Mouse (Mus musculus) MEL-GATA-1-ER (cell line): ENCODE measurements around the gene Map1b.

ENCODE experiments used
- DNase-seq: peaks from one replicate; pipeline ENCODE4 v3.0.0-alpha.2; 2012; ENCODE audit warnings: low read depth; ENCODE audit errors: extremely low read depth

The Map1b gene

GRCm38 (mm10) chr13:99447403-99448199 lies 68.7 kb downstream of the Map1b start:
- DNase-seq, result no peak

- DNase-seq, result no peak
These were observed 69.3 kb downstream of the Map1b start for GRCm38 (mm10) chr13:99447002-99447401.

DNA sequence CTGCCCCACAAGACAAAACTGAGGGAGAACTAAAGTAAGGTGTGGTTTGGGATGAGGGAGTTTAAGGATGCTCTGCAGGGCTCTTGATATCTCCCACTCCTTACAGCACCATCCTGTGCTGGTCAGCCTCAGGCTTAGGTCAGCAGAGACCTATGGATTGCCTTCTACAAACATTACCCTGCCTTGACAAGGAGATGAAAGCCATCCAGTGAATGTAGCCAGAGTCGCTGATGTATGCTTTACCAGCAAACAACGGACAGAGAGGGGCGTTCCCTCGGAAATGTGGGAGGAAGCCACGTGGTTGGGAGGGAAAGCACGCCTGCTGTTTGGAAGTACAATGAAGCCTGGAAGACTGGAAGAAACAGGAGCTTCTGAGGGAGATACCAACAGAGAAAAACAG lies 71.5 kb downstream of the Map1b start:
- no peak for DNase-seq

DNA sequence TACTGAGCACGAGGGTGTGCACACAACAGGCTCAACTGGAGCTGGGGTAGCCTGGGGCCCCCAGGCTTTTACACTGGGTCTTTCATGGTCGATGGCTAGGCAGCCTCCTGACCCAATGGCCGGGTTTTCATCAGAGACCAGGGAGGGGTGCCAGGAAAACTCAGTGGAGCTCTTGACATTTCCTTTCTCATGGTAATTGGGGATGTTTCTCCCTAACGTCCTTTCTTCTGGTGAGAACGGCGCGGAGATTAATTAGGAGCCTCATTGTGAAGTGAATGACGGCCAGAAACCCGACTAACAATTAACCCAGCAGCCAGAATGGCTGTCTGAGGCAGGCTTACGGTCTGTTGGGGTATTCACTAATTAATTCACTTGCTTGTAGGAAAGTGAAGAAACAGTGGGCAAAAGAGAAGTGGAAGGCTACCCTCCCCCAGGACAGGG lies 71.9 kb downstream of the Map1b start:
- DNase-seq, result no peak

DNA sequence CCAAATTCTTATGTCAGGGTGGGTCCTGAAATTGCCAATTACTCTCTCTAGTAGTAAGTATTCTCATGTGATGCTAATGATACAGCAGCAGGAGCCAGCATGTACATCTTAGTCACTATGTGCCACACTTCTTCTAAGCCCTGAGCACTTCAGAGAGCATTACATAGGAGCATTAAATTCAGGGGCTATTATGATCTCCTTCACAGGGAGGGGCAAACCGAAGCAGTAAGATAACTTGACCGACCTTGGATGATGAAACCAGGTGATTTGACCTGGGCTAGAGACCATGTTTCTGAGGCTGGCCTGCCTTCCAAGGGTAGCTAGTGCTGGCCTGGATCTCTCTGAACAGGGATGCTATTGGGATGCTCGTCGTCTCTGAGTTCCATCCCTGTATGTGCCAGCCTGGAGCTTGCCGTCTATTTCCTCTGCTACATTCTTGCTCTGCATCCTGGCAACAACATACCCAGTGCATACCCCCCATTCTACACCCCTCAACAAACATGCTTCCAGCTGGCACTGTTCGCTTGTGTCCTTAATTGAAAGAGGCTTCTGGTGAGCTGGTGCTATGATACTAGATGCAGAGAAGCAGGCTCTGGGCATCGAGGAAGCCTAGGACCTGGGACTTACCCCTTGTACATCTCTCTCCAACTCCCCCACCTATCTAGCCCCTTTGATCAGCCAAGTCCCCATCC lies 72.7 kb downstream of the Map1b start:
- no peak for DNase-seq

DNA sequence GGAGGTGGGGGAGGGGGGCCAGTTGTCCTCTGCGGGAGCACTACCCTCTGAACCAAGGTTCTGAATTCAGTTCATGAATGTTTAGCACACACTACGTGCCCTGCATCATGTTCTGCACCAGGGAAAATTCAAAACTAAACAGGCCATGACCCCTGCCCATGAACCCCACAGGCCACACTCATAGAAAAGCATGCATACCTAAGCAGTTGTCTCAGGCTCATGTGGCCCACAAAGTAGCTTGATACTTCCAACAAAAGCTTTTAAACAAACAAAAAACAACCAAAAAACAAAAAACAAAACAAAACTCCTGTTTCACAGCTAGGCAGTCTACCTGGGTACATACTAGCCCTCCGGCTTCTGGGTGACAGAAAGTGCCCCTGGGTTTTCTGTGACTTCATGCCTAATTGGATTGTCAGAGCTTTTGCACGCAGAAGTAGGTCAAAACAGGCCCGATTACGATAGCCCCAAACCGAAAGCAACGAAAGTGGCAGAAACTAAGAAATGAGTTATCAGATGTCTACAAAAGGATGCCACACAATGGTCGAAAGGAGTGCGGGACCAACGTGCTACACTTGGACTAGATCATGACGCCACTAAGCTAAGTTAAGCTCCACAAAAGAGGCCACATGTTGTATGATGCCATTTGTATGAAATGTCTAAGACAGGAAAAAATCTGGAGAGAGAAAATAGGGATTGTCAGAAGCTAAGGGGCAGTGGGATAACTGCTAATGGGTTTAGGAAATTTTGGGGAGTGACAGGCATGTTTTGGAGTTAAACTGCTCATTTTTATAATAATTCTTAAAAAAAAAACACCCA lies 73.7 kb downstream of the Map1b start:
- DNase-seq, result no peak

- no peak for DNase-seq
These were observed 74.5 kb downstream of the Map1b start for GRCm38 (mm10) chr13:99441700-99442433.

- DNase-seq, result no peak
These were observed 76.1 kb downstream of the Map1b start for GRCm38 (mm10) chr13:99440228-99440627.

- DNase-seq, result no peak
These were observed 77.0 kb downstream of the Map1b start for GRCm38 (mm10) chr13:99439357-99439756.

GRCm38 (mm10) chr13:99437051-99437450 lies 79.3 kb downstream of the Map1b start:
- no peak for DNase-seq

DNA sequence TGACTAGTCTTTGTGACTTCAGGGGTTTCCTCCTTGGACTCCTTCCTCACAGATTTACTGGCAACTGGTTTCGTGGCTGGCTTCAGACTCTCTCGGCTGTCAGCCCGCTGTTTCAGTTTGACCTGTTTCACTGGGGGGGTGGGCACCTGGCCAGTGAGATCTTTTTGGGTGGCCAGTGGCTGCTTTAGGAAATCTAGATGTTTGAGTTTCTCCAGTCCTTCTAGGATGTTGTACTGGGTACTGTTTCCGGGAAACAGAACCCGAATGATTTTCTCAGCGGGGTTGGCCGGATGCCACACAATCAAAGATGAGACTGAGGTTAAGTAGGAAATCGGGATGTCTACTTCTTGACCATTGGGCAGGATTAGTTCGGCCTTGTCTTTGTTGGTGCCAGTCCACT lies 81.8 kb downstream of the Map1b start:
- DNase-seq, result no peak

DNA sequence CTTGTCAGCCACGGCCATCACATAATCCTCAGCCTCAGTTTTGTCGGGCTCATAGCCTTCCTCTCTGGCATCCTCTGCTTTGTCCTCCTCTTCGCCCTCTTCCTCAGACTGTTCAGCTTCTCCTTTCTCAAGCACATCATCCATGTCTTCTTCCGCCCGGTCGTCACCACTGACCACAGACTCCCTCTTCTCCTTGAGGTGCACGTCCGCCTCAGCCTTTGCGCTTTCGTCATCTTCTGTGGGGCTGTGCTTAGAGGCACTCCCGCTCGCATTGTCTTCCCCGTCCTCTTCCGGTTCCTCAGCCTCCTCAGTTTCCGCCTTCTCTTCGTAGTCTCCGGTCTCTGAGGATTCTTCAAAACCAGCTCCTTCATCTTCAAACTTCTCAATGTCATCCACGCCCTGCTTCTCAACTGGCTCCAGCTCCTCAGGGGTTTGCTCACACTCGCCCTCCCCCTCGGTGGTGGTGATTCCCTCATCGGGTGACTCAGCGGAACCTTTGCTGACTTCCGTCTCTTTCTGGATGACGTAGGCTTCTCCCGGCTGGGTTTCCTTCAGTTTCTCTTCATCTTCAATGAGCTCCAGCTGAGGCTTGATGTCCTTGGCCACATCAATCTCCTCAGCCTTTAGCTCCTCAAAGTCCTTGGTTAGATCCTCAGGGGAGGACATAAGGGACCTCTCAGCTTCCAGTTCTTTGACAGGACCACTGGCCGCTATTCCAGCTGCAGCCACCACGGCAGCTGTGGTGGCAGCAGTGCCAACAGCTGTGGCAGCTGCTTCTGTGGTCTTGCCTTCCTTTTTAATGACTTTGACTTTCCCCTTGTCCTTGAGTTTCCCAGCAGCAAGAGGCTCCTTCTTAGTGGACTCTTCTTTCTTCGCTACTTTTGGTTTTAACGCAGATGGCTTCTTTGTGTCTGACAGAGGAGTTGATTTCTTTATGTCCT lies 83.0 kb downstream of the Map1b start:
- no peak for DNase-seq

GRCm38 (mm10) chr13:99423581-99423980 lies 92.8 kb downstream of the Map1b start:
- no peak for DNase-seq

- no peak for DNase-seq
These were observed 99.7 kb downstream of the Map1b start for GRCm38 (mm10) chr13:99416601-99417000.

- no peak for DNase-seq
These were observed 102.0 kb downstream of the Map1b start for GRCm38 (mm10) chr13:99414352-99414742.

DNA sequence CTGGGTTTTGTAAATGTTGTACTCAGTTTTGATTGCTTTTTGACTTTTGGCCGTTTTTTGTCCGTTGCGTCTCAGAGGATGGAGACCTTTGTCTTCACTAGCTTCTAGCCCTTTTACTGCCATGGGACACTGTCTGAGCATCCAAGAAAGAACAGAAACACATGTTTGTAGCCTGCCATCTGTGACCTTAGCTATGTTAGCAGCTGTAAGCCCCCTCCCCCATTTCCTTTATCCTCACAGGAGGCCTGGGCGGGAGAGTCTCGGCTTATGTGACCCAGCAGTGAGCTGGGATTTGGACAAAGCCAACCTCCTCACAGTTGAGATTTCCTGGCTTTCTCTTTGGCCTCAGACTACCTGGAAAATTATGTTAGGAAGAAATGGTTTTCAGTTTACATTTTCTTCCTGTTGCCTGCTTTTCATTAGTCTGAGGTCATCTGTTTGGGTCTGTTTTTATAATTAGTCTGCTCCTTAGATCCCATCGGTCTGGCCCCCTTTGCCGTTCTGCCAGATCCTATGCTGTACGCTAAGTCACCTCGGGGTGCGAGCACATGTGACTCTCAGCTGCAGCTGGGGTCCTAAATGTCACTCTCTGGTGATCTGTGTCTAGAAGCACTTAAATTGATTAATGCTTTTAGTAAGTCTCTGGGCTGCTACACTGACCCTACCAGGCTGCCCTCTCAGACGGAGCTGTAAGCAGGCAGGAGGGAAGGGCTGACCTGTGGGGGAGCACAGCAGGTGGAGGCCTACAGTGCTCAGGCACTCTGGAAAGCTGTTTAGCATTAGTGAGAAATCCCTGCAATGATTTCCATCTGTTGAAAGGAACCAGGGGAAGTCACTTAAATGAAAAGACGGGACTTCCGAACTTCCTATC lies 102.6 kb downstream of the Map1b start:
- DNase-seq, result no peak

DNA sequence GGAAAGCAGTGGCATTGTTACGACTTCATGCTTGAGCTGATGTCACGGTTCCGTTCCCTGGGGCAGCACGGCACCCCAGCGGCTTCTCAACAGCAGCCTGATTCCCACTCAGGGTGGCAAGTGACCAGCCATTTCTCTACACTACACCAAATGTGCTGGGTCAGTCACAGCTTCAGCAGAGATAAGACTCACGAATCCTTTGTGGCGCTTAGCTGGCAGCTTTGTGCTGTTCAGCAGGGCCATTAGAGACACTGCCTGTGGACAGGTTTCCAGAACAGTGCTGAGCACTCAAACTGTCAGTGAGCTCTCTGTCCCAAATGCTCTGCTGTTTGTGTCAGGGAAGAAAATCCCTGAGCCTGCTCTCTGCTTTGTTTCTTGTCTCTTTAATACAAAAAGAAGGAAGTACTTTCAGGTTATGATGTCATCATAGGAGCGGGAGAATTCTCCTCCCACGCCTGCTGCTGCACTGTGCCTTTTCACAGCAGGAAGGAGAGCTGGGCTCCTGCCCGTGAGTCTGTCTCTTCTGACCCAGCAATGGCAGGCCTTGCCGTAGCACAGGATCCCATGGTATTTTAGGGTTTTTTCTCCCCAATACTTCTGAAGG lies 103.8 kb downstream of the Map1b start:
- peak; percentile 30 for DNase-seq

- DNase-seq, result no peak
These were observed 104.6 kb downstream of the Map1b start for GRCm38 (mm10) chr13:99411761-99412160.
